Mouse (Mus musculus) hindbrain, embryonic 13.5 days (tissue): ENCODE data around the gene Mcrip2. TPM values are rescaled to one million over a fixed set of nuclear protein-coding genes. Genes with fewer than 3 reads are reported as not detected.

ENCODE experiments used
- ATAC-seq: fragments of 200-750 bp; cut with Nextera tagmentation; 2 replicates; pipeline ENCODE4 v1.8.0; 2017; ENCODE audit warnings: moderate TSS enrichment; ENCODE audit not compliant: low FRiP score
- H3K27ac ChIP-seq: fragments of 300-500 bp; sonication (generic); 2 replicates; pipeline ENCODE4 v1.5.1; 2015; ENCODE audit warnings: inconsistent platforms, mild to moderate bottlenecking, moderate library complexity
- H3K27me3 ChIP-seq: fragments of 300-500 bp; sonication (generic); 2 replicates; pipeline ENCODE4 v1.6.1; 2015; ENCODE audit warnings: mild to moderate bottlenecking, inconsistent platforms
- H3K36me3 ChIP-seq: fragments of 300-500 bp; sonication (generic); 2 replicates; pipeline ENCODE4 v1.6.1; 2015; ENCODE audit warnings: mild to moderate bottlenecking, inconsistent platforms
- H3K4me1 ChIP-seq: fragments of 300-500 bp; sonication (generic); replicated peaks from 2 replicates; pipeline ENCODE4 v1.6.1; 2015; ENCODE audit warnings: inconsistent platforms
- H3K4me2 ChIP-seq: fragments of 300-500 bp; sonication (generic); 2 replicates; pipeline ENCODE4 v1.6.1; 2015; ENCODE audit warnings: inconsistent platforms, mild to moderate bottlenecking, moderate library complexity
- H3K4me3 ChIP-seq: fragments of 300-500 bp; sonication (generic); 2 replicates; pipeline ENCODE4 v1.5.1; 2015; ENCODE audit warnings: mild to moderate bottlenecking, inconsistent platforms
- H3K9ac ChIP-seq: fragments of 300-500 bp; sonication (generic); 2 replicates; pipeline ENCODE4 v1.6.1; 2015; ENCODE audit warnings: mild to moderate bottlenecking, inconsistent platforms
- H3K9me3 ChIP-seq: fragments of 300-500 bp; sonication (generic); 2 replicates; pipeline ENCODE4 v1.6.1; 2016; ENCODE audit warnings: inconsistent platforms
- WGBS: fragments of 180-500 bp; shearing (Covaris S2); methylation state at CpG from one replicate; pipeline ENCODE4 v1.1.7; 2015; 5-methylcytosine and 5-hydroxymethylcytosine counted together
- polyA plus RNA-seq: library from polyadenylated mRNA; unstranded; fragments of >200 nt; fragmentation: Nextera tagmentation; extraction: Ambion mirVana; gene quantifications from 2 replicates; pipeline ENCODE4 v1.2.1, GENCODE M21; 2015

Gene Mcrip2
- polyA plus RNA-seq, 1 experiment from 2014 or later: 11.4 TPM

GRCm38 (mm10) chr17:25828712-25829557, 39.6 kb downstream of the Mcrip2 start, which contains the start of gene Jmjd8:
Jmjd8 (plus strand) TSS chr17:25828867.
- peak; percentile 60 for ATAC-seq
- peak within 1 kb of the TSS; percentile 89 for H3K9ac ChIP-seq
- H3K27me3 ChIP-seq: no peaks in the 10 kb centered on the region
- peak within 1 kb of the TSS; percentile 67 for H3K4me3 ChIP-seq
- 1% methylated on average over 32 of the region's 32 CpGs for WGBS
- H3K9me3 ChIP-seq: no peaks in the 10 kb centered on the region
- peak within 1 kb of the TSS; percentile 92 for H3K4me2 ChIP-seq
- H3K27ac ChIP-seq: peak within 1 kb of the TSS; percentile 95
- peaks cover 51% of the 10 kb centered on the region for H3K36me3 ChIP-seq
- peaks cover 85% of the 10 kb centered on the region for H3K4me1 ChIP-seq

DNA sequence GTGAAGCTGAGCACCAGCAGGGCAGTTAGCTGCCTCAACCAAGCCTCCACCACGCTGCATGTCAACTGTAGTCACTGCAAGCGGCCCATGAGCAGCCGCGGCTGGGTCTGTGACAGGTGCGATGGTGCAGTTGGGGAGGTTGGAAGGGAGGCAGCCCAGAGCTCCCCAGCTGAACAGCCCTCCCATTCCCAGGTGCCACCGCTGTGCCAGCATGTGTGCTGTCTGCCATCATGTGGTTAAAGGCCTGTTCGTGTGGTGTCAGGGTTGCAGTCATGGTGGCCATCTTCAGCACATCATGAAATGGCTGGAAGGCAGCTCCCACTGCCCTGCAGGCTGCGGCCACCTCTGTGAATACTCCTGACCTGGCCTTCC, 40.4 kb downstream of the Mcrip2 start:
- Histone ChIP-seq H3K9ac (peak overlapping the region; percentile 89), H3K4me2 (peak overlapping the region; percentile 92), H3K36me3 (peaks cover 51% of the 10 kb centered on the region), H3K4me1 (peaks cover 82% of the 10 kb centered on the region), H3K27ac (peak overlapping the region; percentile 95), H3K4me3 (peak overlapping the region; percentile 67), H3K9me3 (no peaks in the 10 kb centered on the region), H3K27me3 (no peaks in the 10 kb centered on the region)
- ATAC-seq: no peak
- WGBS: 84% methylated on average over 8 of the region's 8 CpGs

DNA sequence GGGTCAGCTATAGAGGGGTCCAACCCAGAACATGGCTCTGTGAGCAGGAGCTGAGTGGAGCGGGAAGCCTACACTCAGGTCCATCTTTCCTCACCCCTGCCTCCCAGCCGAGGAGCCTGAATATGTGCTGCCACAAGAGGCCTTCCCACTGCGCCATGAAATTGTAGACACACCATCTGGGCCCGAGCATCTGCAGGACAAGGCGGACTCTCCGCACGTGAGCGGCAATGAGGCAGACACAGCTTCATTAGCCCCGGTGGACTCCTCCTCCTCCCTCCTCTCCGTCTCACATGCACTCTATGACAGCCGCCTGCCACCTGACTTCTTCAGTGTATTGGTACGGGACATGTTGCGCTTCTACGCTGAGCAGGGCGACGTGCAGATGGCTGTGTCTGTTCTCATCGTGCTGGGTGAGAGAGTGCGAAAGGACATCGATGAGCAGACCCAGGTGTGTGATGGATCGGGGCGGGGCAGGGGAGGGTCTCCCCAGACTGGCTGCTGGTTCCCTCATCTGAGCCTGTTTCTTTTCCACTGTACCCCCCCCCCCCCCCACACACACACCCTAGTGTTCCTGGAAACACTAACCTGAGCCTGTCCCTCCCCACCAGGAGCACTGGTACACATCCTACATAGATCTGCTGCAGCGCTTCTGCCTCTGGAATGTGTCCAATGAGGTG, 40.9 kb downstream of the Mcrip2 start:
- Histone ChIP-seq H3K27me3 (no peaks in the 10 kb centered on the region), H3K27ac (no peak overlapping the region; the same call in 1 of the 2 replicates), H3K4me1 (peaks cover 85% of the 10 kb centered on the region), H3K9ac (peak overlapping the region; percentile 89), H3K4me3 (no peak overlapping the region), H3K36me3 (peaks cover 51% of the 10 kb centered on the region), H3K9me3 (no peaks in the 10 kb centered on the region), H3K4me2 (peak overlapping the region; percentile 92; the same call in 1 of the 2 replicates)
- 87% methylated on average over 22 of the region's 22 CpGs for WGBS
- no peak for ATAC-seq

- no peak for ATAC-seq
- Histone ChIP-seq H3K9me3 (no peaks in the 10 kb centered on the region), H3K27me3 (no peaks in the 10 kb centered on the region), H3K27ac (no peak overlapping the region), H3K36me3 (peaks cover 51% of the 10 kb centered on the region), H3K4me1 (peaks cover 82% of the 10 kb centered on the region), H3K4me3 (no peak overlapping the region), H3K9ac (0 out of 2 replicates have a peak overlapping the region, but pooled peaks have one; percentile 13), H3K4me2 (no peak overlapping the region)
- 97% methylated on average over 13 of the region's 13 CpGs for WGBS
Observed at GRCm38 (mm10) chr17:25827011-25827410, 41.6 kb downstream of the Mcrip2 start.

DNA sequence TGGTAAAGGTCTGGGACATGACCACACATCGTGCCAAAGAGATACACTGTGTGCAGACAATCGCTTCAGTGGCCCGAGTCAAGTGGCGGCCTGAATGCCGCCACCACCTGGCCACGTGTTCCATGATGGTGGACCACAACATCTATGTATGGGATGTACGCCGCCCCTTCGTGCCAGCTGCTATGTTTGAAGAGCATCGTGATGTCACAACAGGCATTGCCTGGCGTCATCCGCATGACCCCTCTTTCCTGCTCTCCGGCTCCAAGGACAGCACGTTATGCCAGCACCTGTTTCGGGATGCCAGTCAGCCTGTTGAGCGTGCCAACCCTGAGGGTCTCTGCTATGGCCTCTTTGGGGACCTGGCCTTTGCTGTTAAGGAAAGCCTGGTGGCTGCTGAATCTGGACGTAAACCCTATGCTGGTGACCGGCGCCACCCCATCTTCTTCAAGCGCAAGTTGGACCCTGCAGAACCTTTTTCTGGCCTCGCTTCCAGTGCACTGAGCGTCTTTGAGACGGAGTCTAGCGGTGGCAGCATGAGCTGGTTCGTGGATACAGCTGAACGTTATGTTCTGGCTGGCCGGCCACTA, 42.5 kb downstream of the Mcrip2 start:
- H3K27me3 ChIP-seq: no peaks in the 10 kb centered on the region
- H3K4me3 ChIP-seq: no peak overlapping the region
- H3K27ac ChIP-seq: no peak overlapping the region
- no peaks in the 10 kb centered on the region for H3K9me3 ChIP-seq
- ATAC-seq: no peak
- no peak overlapping the region for H3K4me2 ChIP-seq
- H3K9ac ChIP-seq: 0 out of 2 replicates have a peak overlapping the region, but pooled peaks have one; percentile 8
- peaks cover 44% of the 10 kb centered on the region for H3K36me3 ChIP-seq
- peaks cover 73% of the 10 kb centered on the region for H3K4me1 ChIP-seq
- WGBS: 96% methylated on average over 27 of the region's 27 CpGs

DNA sequence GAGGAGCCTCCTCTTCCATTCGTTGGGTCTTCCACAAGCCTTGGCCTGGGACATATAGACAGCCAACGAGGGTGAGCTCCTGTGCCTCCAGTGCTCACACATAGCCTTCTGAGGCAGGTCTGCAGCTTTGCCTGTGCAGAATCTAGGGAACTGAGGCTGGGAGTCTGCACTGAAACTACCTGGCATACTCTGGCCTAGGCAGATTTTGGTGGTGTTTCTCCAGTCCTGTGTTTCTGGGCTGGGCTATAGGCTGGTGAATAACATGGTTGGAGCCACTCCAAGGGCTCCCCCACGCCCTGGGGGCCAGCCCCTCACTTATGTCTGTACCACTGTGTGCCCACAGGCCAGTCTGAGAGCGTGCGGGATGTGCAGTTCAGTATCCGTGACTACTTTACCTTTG, 43.3 kb downstream of the Mcrip2 start:
- no peak for ATAC-seq
- H3K36me3 ChIP-seq: peaks cover 38% of the 10 kb centered on the region
- H3K27me3 ChIP-seq: peaks cover 2% of the 10 kb centered on the region; the same call in 1 of the 2 replicates
- peak overlapping the region; percentile 92; the same call in 1 of the 2 replicates for H3K4me2 ChIP-seq
- H3K9ac ChIP-seq: 0 out of 2 replicates have a peak overlapping the region, but pooled peaks have one; percentile 8
- H3K27ac ChIP-seq: no peak overlapping the region
- no peaks in the 10 kb centered on the region for H3K9me3 ChIP-seq
- 90% methylated on average over 6 of the region's 6 CpGs for WGBS
- peaks cover 66% of the 10 kb centered on the region for H3K4me1 ChIP-seq
- H3K4me3 ChIP-seq: no peak overlapping the region

- peak overlapping the region; percentile 61 for H3K4me3 ChIP-seq
- peaks cover 58% of the 10 kb centered on the region for H3K4me1 ChIP-seq
- peak overlapping the region; percentile 92 for H3K4me2 ChIP-seq
- 76% methylated on average over 17 of the region's 17 CpGs for WGBS
- no peak overlapping the region for H3K27ac ChIP-seq
- no peaks in the 10 kb centered on the region for H3K9me3 ChIP-seq
- peaks cover 9% of the 10 kb centered on the region for H3K27me3 ChIP-seq
- H3K9ac ChIP-seq: peak overlapping the region; percentile 87
- H3K36me3 ChIP-seq: peaks cover 38% of the 10 kb centered on the region
- ATAC-seq: no peak
Observed at GRCm38 (mm10) chr17:25824362-25825142, 44.0 kb downstream of the Mcrip2 start.

GRCm38 (mm10) chr17:25823452-25823851, 45.1 kb downstream of the Mcrip2 start, which contains the start of gene Wdr24:
Wdr24 (plus strand) TSS chr17:25823627.
- Histone ChIP-seq H3K27me3 (peaks cover 20% of the 10 kb centered on the region), H3K4me1 (peaks cover 55% of the 10 kb centered on the region), H3K9ac (peak within 1 kb of the TSS; percentile 87), H3K4me2 (peak within 1 kb of the TSS; percentile 92), H3K27ac (peak within 1 kb of the TSS; percentile 66), H3K9me3 (no peaks in the 10 kb centered on the region), H3K4me3 (peak within 1 kb of the TSS; percentile 61), H3K36me3 (peaks cover 48% of the 10 kb centered on the region)
- WGBS: under 1% methylated on average over 18 of the region's 18 CpGs
- ATAC-seq: peak; percentile 56; the same call in 1 of the 2 replicates

GRCm38 (mm10) chr17:25818851-25819780, 49.4 kb downstream of the Mcrip2 start:
- WGBS: 9% methylated on average over 46 of the region's 46 CpGs
- Histone ChIP-seq H3K36me3 (peaks cover 44% of the 10 kb centered on the region), H3K4me2 (no peak overlapping the region), H3K27me3 (peaks cover 36% of the 10 kb centered on the region), H3K4me1 (peaks cover 12% of the 10 kb centered on the region), H3K27ac (no peak overlapping the region), H3K4me3 (no peak overlapping the region), H3K9me3 (no peaks in the 10 kb centered on the region), H3K9ac (no peak overlapping the region)
- no peak for ATAC-seq

- peaks cover 44% of the 10 kb centered on the region for H3K36me3 ChIP-seq
- H3K4me2 ChIP-seq: no peak overlapping the region
- no peak overlapping the region for H3K9ac ChIP-seq
- H3K27ac ChIP-seq: no peak overlapping the region
- WGBS: 86% methylated on average over 11 of the region's 11 CpGs
- peaks cover 39% of the 10 kb centered on the region for H3K27me3 ChIP-seq
- no peaks in the 10 kb centered on the region for H3K9me3 ChIP-seq
- no peak for ATAC-seq
- H3K4me3 ChIP-seq: no peak overlapping the region
- peaks cover 16% of the 10 kb centered on the region for H3K4me1 ChIP-seq
Observed at GRCm38 (mm10) chr17:25817662-25818061, 50.9 kb downstream of the Mcrip2 start.
